Mouse (Mus musculus) CD8-positive naive resting alpha-beta T cell, adult 2 months (primary cell): ENCODE results near the gene Inpp5k.
"Not testable (repeated sequence)": the region's sequence is repeated elsewhere in the genome, so short reads cannot be mapped to it uniquely, and the experiment has no call there.

Source experiments
- DNase-seq, 2 experiments: peaks; one replicate each; pipeline ENCODE4 v3.0.0; 2022; ENCODE audit warnings: low read depth in 2 of 2, low spot score in 2 of 2

Inpp5k gene

DNA sequence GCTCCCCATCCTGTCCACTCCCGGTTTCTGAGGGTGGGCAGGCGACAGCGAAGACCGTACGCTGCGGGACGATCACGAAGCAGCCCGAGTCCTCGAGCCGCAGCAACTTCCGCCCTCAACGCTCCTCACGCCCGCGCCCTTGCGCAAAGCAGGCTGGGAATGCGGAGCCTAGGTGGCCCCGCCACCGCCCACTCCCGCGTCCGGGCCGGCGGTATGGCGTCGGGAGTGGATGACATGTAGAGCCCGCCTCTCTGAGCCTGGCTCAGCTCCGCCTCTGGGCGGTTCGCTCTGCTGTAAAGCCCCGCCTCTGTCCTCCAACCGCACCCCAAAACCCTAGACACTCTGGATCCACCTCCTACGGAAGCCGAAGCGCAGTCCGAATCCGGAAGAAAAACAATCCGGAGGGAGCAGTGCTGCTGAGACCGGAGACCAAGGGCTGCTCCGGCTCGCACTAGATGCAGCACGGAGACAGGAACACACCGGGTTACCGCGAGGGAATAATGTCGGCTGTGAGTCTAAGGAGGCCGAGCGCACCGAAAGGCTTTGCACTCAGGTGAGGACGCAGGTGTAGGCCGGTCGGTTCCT lies at the start of gene Inpp5k:
Gene Inpp5k (plus strand): TSS at position 344 of the 585 bp plus-strand sequence.
- DNase-seq, result peak; percentile 95 to 96

DNA sequence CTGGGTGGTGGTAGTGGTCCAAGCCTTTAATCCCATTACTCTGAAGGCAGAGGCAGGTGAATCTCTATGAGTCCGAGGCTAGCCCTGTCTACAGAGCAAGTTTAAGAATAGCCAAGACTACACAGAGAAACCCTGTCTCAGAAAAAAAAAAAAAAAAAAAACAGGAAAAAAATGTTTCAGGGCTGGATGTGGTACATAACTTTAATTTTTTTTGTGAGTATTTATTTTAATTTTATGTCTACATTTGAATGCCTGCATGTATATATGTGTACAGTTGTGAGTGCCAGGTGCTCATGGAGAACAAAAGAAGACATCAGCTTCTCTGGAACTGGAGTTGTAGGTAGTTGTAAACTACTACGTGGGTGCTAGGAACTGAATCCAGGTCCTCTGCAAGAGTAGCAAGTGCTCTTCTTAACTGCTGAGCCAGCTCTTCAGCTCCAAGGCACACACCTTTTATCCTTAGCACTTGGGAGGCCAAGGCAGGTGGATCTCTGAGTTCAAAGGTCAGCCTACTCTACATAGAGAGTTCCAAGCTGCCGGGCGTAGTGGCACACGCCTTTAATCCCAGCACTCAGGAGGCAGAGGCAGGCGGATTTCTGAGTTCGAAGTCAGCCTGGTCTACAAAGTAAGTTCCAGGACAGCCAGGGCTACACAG lies 49.2 kb upstream of the Inpp5k start:
- no peak for DNase-seq

DNA sequence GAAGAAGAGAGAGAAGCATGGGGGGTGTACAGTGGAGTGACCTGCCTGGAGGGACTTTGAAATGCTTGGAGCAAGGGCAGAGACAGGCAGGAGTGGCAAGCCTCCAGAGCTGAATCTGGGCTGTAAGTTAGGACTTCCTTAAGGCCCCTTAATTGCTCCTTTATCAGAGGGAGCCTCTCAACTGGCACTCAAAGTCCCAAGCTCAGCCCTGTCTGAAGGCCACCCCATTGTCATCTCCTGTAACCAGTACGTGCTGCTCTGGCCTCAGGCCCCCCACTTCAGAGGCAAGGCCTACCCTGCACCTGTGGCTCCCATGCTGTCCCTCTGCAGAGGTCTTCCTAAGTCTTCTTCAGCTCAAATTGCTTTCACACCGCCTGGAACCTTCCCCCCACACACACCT lies 47.3 kb upstream of the Inpp5k start:
- DNase-seq, result no peak

DNA sequence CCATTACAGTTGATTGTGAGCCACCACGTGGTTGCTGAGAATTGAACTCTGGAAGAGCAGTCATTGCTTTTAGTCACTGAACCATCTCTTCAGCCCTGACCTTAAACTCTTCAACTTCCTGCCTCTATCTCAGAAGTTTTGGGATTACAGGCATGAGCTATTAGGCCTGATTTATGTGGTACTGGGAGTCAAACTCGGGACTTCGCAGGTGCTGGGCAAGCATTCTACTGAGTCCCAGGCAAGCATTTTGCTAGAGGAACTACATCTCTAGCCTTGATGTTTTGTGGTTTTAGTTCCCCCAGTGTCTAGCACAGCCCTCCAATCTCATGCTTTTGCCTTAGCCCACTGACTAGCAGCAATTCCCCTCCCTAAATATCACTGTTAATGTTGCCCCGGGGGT lies 45.7 kb upstream of the Inpp5k start:
- no peak for DNase-seq

DNA sequence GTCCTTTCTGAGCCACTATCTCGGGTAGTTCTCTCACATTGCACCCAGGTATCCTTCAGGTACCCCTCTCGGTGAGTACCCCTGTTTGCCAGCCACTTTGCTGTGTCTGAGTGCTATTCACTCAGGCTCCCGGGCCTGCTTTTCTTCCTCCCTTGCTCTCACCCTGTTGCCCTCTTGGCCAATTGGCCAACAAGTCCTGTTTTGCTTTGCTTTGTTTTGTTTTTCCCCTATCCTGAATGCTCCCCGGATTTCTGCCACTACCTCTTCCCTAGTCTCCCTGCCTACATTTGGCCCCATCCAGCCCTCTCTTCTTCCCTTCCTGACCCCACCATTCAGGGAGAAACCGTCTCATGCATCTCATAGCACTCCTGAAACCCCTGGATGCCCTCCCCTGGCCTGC lies 44.8 kb upstream of the Inpp5k start:
- no peak for DNase-seq

DNA sequence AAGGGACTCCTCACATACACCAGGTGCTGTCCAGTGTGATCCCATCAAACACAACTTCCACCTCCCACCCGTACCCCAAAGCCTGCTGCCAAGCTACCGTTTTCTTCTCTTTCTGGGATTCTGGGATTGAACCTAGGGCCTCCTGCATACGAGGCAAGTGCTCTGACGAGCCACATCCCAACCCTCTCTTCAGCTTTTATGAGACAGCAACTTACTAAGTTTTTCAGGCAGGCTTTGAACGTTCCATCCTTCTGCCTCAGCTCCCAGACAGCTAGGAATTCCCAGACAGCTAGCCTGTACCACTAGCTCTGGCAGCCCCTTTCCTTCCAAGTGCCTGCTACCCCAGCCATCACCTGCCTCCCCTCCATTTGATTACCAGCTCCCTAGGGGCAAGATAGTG lies 43.8 kb upstream of the Inpp5k start:
- no peak for DNase-seq

DNA sequence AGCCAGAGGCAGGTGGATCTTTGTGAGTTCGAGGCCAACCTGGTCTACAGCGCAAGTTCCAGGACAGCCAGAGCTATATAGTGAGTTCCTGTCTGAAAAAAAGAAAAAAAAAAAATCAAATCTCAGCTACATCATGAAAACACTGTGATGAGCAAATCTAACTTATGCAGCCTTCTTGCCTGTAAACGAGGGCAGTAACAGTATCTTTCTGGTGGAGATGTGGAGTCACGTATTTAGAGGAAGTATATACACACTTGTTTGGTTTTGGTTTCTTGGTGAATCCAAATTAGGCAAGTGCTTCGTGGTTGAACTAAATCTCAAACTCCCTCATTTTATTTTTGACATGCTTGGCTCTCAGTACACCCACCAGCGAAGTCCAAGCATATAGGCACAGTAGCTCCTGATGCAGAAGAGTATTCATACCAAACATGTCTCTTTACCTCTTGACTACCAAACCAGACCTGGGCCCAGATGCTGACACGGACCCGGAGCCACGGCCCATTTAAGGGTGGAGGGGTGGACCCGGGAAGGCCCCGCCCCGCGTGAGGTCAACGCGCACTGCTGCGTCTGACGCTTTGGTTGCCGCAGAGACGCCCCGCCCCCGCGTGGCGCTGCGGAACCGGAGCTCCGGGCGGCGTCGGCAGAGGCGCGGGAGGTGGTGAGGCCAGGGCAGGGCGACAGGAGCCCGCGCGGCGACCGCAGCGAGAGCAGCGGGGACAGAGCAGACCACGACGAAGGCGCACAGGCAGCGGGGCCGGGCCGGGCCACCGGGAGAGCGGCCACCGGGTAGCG lies 43.1 kb upstream of the Inpp5k start, which contains the start of gene Pitpna:
Gene Pitpna (plus strand): TSS at position 605 of the 792 bp plus-strand sequence.
- peak; percentile 91 to 94 for DNase-seq

DNA sequence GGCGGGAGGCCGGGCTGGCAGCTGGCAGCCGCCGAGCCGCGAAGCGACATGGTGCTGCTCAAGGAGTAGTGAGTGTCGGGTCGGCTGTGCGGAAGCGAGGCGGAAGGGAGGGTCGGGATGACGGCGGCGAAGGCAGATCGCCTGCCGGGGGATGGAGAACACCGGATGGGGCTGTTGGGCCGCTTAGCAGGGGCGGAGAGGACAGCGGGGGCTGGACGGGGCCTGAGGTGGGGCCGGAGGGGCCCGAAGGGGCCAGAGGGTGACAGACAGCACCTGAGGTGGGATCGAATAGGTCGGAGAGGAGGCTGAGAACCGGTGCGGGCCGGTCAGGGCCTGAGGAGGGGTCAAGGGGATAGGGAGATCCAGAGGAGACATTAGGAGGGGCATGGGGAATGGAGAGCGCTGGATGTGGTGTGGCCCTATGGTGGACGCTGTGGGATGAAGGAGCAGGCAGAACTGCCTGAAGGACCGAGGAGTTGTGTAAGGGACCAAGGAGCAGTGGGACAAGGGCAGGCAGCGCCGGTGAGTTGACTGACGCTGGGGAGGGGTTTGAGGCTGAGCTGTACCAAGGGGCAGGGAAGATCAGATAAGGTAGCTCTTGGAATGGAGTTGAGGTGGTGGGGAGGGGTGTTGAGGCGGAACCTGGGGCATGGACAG lies 42.4 kb upstream of the Inpp5k start:
- DNase-seq, result peak in 1 of 2 experiments; percentile 13

DNA sequence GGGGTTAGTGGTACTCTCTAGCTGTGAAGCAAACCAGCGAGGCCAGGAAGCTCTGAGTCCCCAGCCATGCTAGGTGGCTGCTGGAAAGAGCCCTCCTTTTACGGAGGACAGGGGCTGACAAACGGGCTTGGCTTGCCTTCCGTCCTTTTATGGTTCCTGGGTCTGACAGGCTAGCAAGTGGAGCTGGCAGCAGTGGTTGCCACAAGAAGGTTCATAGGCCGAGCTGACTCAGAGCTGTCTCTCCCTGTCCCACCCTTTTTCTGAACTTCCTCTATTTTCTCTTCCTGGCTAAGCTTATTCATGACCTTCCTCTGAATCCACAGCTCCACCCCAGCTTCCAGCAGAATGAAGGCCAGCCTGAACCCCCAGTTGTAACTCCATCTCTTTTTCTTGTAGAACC lies 38.2 kb upstream of the Inpp5k start:
- DNase-seq, result no peak

DNA sequence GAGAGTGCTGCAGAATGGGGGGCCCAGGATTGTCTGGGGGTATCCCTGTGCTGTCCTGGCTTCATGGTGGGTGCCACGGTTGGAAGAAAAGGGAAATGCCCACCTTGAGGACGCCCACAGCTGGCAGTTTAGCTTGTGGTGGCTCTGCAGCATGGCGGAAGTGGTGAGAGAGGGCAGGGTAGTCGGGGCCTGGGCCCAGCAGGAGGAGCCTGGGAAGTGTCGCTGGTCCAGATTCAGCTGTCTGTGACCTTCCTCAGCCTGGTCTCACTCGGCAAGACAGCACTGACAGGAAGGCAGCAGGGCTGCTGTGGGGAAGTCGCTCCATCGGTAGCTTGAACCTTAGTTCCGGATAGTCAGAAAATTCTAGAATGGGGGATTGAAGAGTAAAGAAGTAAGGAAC lies 36.4 kb upstream of the Inpp5k start:
- peak in 1 of 2 experiments; percentile 18 for DNase-seq

DNA sequence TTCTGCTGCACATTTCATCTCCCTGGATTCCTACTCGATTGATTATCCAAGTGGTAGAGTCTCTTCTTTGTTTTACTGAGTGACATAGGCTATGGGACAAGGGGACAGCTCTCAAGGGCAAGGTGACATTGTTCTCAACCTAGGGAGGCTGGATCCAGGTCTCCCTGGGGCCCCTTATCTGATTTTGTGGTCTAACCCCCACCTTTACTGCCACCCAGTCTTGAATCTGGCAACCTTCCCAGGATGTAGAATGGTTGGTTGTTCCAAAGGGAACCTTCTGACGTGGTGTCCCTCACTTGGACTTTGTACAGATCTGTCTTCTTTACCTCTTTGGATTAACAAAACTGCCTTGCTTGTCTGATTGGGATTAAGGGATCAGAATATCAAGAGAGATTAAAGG lies 35.4 kb upstream of the Inpp5k start:
- no peak for DNase-seq

DNA sequence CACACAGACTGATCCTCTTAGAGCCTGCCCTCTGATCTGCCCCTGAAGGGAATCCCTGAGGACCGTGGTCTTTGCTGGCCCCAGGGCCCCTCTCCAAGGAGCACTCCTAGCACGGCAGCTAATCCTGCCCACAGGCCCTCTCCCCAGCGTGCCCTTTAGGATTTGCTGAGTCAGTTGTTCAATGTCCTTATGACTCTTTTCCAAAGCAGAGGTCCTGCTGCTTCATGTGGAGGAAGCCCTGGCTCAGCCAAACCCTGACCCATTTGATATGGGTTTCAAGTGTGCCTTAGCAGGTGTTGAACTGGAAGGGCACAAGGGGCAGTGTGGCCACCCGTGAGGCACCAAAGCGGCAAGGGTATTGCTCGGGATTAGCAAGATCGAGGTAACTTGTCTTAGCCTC lies 35.0 kb upstream of the Inpp5k start:
- no peak for DNase-seq

DNA sequence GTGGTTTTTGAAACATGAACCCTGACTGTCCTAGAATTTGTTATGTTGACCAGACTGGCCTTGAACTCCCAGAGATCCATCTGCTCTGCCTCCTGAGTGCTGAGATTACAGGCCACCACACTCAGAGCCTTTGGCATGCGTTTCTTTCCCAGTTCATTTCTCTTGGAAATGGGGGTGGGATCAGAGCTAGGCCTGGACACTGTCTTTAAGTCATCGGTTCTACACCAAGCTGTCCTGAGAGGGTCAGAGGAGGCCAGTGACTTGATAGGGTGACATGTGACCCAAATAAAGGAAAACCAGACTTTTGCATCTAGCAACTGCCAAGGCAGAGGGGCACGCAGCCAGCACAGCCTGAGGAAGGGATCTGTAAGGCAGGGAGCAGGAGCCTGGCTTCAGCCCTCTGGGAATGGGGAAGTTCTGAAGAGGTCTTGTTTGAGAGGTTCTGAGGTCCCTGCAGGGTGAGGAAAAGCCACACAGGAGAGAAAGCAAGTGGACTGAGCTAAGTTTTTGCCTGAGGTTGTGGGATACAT lies 34.0 kb upstream of the Inpp5k start:
- DNase-seq, result no peak

DNA sequence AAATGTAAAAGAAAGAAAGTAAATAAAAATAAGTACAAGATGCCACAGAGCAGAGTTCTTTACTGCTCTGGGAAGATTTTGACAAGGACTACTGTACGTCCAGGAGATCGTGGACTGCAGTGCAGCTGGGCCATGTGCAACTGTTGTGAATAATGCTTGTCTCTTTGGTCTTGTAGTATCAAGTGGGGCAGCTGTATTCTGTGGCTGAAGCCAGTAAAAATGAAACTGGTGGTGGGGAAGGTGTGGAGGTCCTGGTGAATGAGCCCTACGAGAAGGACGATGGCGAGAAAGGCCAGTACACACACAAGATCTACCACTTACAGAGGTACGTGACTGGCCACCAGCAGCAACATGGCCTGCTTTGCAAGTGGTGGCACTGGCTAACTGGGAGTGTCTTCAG lies 32.8 kb upstream of the Inpp5k start:
- DNase-seq, result no peak

DNA sequence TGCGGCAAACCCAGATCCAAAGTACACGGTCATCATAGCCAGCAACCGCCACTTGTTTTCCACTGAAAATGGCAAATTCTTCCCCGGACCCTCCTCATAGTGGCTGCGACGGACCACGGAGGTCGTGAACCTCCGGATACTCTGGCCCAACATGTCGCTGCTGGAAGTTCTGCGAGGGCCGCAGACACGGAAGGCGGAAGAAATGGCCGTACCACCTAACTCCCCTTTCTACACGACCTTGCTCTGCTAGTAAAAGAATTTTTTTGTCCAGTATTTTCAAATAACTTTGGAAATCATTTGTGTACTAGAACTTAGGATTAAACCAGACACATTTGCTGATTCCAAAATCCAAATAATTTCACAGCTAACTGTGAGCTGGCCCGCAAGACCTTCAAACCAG lies 31.0 kb upstream of the Inpp5k start:
- DNase-seq, result not testable (repeated sequence)

DNA sequence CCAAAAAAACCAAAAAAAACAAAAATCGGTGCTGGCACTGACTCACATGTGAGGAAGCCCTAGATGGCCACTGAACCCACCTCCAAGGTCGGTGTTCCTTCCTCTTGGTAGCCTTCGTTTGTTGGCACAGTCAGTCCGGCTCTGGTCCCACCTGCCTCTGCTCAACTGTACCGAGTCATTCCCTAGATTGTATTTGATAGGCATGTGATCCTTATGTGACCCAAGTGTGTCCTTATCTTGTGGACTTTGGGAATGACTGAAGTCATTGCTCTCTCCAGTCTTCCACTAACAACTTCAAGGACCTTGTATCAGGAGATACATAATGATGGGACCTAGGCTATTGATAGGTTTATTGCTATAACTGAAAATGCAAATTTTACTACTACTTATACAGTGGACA lies 26.0 kb upstream of the Inpp5k start:
- no peak for DNase-seq

DNA sequence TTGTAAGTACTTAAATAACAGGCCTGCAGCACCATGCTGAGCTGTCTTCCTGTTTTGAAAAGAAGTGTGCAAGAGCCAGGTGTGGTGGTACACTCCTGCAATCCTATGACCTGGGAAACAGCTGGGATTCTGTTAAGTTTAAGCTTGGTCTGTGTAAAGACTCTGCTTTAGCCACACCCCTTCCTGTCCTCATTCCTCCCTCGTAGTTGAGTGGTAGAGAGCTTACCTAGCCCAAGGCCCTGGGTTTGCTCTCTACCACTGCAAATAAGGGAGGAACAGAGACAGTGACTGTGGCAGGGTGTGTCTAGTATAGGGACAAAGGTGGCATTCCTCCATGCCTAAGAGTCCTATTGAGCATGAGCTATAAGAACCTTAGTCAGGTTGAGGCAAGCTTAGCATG lies 25.5 kb upstream of the Inpp5k start:
- DNase-seq, result no peak

DNA sequence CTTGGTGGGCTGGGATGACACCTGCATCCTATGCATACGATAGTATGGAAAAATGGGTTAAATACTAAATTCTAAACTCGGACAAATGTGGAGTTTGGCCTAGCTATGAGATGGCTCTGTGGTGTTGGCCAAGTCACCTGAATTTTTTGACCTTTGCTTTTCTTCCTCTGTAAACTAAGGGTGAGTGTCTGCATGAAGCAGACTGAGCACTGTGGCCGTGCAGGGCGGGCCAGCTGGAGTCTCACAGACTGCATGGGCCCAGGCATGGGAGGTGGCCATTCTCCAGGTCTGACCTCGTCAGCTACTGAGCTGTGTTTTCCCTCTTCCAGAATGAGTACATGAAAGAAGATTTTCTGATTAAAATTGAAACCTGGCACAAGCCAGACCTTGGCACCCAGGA lies 22.0 kb upstream of the Inpp5k start:
- no peak for DNase-seq

DNA sequence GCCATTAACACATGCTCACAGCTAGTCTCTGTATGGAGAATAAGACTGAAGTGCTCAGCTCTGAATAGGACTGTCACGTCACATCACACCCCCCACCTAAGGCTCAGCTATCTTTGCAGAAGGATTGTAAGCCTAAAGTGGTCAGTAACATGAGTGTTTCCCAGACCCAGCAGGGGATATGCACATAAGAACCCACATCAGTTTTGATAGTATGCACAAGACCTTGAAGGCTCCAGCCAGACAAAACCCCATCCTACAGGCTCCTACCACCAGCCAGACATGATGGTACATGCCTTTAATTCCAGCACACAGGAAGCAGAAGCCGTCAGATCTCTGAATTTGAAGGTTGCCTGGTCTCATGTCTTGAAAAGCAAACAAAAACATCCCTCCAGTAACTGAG lies 20.8 kb upstream of the Inpp5k start:
- DNase-seq, result no peak

DNA sequence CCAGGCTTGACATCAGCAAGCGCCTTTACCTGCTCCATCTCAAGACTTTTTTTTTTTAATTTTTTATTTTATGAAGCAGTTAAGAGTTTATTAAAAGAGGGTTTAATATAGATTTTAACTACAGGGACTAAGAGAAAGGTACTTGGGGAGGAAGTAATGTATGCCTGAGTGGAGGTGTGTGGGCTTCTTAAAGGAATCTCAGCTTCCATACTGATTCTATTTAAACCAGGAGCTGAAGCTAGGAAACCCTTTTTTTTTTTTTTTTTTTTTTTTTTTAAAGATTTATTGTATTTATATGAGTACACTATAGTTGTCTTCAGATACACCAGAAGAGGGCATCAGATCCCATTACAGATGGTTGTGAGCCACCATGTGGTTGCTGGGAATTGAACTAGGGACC lies 16.0 kb upstream of the Inpp5k start:
- no peak for DNase-seq

DNA sequence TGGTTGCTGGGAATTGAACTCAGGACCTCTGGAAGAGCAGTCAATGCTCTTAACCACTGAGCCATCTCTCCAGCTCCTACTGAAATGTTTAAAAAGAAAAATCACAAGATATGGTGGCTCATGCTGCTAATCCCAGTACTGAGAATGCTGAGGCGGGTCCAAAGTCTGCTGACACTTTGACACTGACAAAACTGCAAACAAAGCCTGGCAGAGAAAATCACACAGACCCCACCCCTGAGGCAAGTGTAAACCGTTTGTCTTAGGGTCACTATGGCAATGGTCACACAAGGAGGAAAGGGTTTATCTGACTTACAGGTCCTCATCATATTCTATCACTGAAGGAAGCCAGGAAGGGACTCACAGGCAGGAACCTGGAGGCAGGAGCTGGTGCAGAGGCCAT lies 15.2 kb upstream of the Inpp5k start:
- DNase-seq, result no peak

DNA sequence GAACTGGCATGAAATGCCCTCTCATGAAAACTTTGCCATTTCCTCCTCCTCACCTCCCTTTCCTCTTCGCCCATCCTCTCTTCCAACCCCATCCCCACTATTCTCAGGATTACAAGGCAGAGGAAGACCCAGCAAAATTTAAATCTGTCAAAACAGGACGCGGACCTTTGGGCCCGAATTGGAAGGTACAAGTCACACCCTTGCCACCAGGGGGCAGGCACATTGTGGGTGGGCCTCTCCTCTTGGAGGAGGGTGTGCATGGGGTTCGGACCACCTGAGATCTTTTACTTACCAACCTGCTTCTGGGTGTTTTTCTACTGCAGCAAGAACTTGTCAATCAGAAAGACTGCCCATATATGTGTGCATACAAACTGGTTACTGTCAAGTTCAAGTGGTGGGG lies 11.7 kb upstream of the Inpp5k start:
- peak; percentile 32 to 51 for DNase-seq
